Mouse (Mus musculus): ENCODE data around the gene Tshb. TPM values are rescaled to one million over a fixed set of nuclear protein-coding genes. Genes with fewer than 3 reads are reported as not detected.

Tshb gene
- polyA plus RNA-seq, 1 experiment from 2014 or later: 0.11 TPM

DNA sequence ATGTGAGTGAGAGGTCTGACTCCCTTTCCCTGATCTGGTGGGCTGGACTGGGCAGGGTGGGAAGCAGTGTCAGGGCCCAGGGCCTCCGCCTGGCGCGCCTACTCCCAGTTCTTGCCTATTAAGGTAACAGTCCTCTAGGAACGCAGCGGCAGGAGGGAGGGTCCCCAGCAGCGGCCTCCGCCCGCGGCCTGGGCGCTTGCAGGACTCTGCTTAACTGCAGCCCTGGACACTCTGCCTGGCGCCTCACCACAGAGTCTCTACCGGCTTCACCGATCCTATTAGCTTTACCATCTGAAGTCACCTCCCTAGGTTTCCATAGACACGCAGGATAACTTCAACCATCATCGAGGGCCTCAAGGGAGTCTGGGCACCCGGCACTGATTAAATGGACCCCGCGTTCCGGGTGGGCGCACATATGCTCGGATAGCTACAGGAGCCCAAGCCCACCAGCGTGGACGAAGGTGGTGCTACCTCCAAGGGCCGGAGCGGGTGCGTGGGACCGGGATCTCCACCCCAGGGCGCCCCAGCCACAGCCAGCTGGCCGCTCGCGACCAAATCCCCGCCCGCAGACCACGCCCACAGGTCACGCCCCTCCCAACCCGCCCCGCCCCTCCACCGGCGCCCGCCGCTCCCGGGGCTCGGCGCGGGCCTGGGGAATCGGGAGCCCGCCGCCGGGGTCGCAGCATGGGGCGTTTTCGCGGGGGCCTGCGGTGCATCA lies 48.0 kb downstream of the Tshb start, which contains the start of gene Tspan2:
Tspan2 (plus strand) TSS at position 217 of the 718 bp plus-strand sequence.
- Histone ChIP-seq H3K4me2 (ENCODE audit: low read depth, low read length) (peak within 1 kb of the TSS; percentile 62), H3K4me3 (ENCODE audit: low read length) (peak within 1 kb of the TSS; percentile 67), H3K9me3 (replicated peaks; ENCODE audit: control insufficient read depth, low read length) (no peaks in the 10 kb centered on the region), H3K36me3 (ENCODE audit: control insufficient read depth, insufficient read depth) (no peaks in the 10 kb centered on the region), H3K27me3 (ENCODE audit: control insufficient read depth, insufficient read depth, low read length) (no peaks in the 10 kb centered on the region), H3K27ac (ENCODE audit: low read length) (peak within 1 kb of the TSS; percentile 81), H3K4me1 (ENCODE audit: control insufficient read depth, insufficient read depth, low read length) (peaks cover 36% of the 10 kb centered on the region), H3K9ac (ENCODE audit: low read length) (peak within 1 kb of the TSS; percentile 82)
- peak; percentile 85 for ATAC-seq (replicated peaks; ENCODE audit: extremely low read depth, insufficient read depth, low FRiP score)
- WGBS: 1% methylated on average over 54 of the region's 54 CpGs

DNA sequence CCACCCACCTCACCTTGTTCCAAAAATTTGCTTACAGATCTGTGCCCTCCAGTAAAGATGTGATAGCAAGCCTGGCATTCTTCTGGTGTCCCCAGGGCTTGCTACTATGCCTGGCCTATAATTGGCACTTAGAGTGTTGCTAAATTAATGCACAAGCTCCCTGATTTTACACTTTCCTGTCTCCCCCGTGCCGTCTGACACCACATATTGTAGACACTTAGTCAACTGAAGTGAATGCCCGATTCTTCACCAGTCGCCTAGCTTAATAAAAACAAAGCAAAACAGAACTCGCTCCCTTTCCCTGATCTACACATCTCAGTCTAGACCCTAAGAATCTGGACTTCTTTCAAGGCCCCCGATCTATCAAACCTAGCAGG lies 48.6 kb downstream of the Tshb start:
- peaks cover 35% of the 10 kb centered on the region for H3K4me1 ChIP-seq (ENCODE audit: control insufficient read depth, insufficient read depth, low read length)
- no peaks in the 10 kb centered on the region for H3K9me3 ChIP-seq (replicated peaks; ENCODE audit: control insufficient read depth, low read length)
- H3K4me2 ChIP-seq (ENCODE audit: low read depth, low read length): peak overlapping the region; percentile 62
- H3K4me3 ChIP-seq (ENCODE audit: low read length): peak overlapping the region; percentile 67
- peak overlapping the region; percentile 81 for H3K27ac ChIP-seq (ENCODE audit: low read length)
- peak overlapping the region; percentile 82 for H3K9ac ChIP-seq (ENCODE audit: low read length)
- H3K27me3 ChIP-seq (ENCODE audit: control insufficient read depth, insufficient read depth, low read length): no peaks in the 10 kb centered on the region
- no peak for ATAC-seq (replicated peaks; ENCODE audit: extremely low read depth, insufficient read depth, low FRiP score)
- no peaks in the 10 kb centered on the region for H3K36me3 ChIP-seq (ENCODE audit: control insufficient read depth, insufficient read depth)
- WGBS: 13% methylated on average over 6 of the region's 6 CpGs

DNA sequence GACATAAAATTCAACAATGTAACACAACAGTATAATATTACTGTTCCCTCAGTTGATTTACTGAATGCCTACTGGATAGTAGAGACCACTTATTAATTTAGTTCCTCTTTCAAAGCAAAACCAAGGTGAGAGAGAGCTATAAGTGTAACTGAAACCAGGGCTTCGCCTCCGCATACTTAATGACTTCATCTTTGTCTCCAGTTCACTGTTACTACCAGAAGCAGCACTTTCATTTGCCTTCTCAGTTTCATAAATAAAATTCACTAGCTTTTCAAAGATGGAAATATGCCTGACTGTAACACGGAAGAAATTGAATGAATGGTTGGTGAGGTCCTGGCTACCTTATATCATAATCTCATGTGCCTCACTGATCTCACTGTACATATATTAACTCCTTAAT lies 49.5 kb downstream of the Tshb start:
- ATAC-seq (replicated peaks; ENCODE audit: extremely low read depth, insufficient read depth, low FRiP score): no peak
- WGBS: 87% methylated on average over 3 of the region's 3 CpGs
- H3K27ac ChIP-seq (ENCODE audit: low read length): no peak overlapping the region
- no peak overlapping the region for H3K4me3 ChIP-seq (ENCODE audit: low read length)
- H3K9me3 ChIP-seq (replicated peaks; ENCODE audit: control insufficient read depth, low read length): no peaks in the 10 kb centered on the region
- no peaks in the 10 kb centered on the region for H3K36me3 ChIP-seq (ENCODE audit: control insufficient read depth, insufficient read depth)
- peaks cover 27% of the 10 kb centered on the region for H3K4me1 ChIP-seq (ENCODE audit: control insufficient read depth, insufficient read depth, low read length)
- no peak overlapping the region for H3K4me2 ChIP-seq (ENCODE audit: low read depth, low read length)
- no peak overlapping the region for H3K9ac ChIP-seq (ENCODE audit: low read length)
- H3K27me3 ChIP-seq (ENCODE audit: control insufficient read depth, insufficient read depth, low read length): no peaks in the 10 kb centered on the region

DNA sequence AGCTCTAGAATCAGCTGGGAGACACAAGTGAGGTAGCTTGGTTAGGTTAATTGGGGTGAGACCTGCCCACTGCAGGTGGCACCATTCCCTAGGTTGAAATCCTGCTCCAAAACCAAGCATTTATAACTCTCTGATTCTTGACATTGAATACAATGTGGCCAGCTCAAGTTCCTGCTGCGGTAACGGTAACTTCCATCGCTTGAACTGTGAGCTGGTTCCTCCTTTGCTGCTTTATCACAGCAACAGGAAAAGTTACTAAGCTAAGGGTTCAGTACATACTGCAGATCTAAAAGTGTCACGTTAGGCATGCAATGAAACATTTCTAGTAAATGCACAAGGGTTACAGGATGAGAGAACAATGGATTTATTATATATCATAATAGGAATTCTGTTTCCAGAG lies 49.9 kb downstream of the Tshb start:
- no peak overlapping the region for H3K4me2 ChIP-seq (ENCODE audit: low read depth, low read length)
- H3K4me3 ChIP-seq (ENCODE audit: low read length): no peak overlapping the region
- ATAC-seq (replicated peaks; ENCODE audit: extremely low read depth, insufficient read depth, low FRiP score): no peak
- peaks cover 23% of the 10 kb centered on the region for H3K4me1 ChIP-seq (ENCODE audit: control insufficient read depth, insufficient read depth, low read length)
- no peak overlapping the region; the same call in 1 of the 2 replicates for H3K27ac ChIP-seq (ENCODE audit: low read length)
- H3K9ac ChIP-seq (ENCODE audit: low read length): no peak overlapping the region
- no peaks in the 10 kb centered on the region for H3K9me3 ChIP-seq (replicated peaks; ENCODE audit: control insufficient read depth, low read length)
- no peaks in the 10 kb centered on the region for H3K36me3 ChIP-seq (ENCODE audit: control insufficient read depth, insufficient read depth)
- WGBS: 74% methylated on average over 4 of the region's 4 CpGs
- no peaks in the 10 kb centered on the region for H3K27me3 ChIP-seq (ENCODE audit: control insufficient read depth, insufficient read depth, low read length)

DNA sequence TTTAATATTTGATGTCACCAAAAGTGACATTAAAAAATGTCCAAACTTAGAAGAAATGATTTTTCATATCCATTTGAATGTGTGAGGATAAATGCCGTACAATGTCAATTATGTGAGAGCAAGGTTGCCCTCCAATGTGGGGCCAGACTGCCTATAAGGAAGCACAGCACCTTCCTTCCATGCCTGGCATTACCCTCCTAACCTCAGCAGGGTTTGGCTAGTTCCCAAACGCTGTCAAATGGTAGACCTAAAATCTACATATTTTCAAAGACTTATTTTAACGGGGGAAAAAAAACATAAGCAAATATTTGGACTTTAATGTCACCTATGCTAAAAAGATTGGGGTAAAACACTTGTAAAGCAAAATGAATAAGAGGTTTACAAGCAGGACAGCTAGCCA lies 51.4 kb downstream of the Tshb start:
- WGBS: 61% methylated on average over 3 of the region's 3 CpGs
- ATAC-seq (replicated peaks; ENCODE audit: extremely low read depth, insufficient read depth, low FRiP score): no peak

DNA sequence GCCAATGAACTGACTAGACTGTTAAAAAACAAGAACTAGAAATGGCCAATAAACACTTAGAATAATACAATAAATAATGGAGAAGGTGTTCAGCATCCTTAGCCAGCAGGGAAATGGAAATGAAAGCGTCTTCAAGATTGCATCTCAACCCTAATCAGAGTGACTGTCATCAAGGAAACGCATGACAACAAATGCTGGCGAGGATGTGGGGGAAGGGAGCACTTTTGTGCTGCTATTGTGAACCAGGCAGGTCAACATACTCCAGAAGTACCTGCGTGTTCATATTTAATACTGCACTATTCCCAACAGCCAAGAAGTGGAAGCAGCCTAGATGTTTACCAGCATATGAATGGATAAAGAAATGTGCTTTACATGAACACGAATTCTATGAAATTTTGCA lies 53.1 kb downstream of the Tshb start:
- no peaks in the 10 kb centered on the region for H3K36me3 ChIP-seq (ENCODE audit: control insufficient read depth, insufficient read depth)
- no peak for ATAC-seq (replicated peaks; ENCODE audit: extremely low read depth, insufficient read depth, low FRiP score)
- H3K27ac ChIP-seq (ENCODE audit: low read length): no peak overlapping the region
- H3K27me3 ChIP-seq (ENCODE audit: control insufficient read depth, insufficient read depth, low read length): no peaks in the 10 kb centered on the region
- H3K4me2 ChIP-seq (ENCODE audit: low read depth, low read length): no peak overlapping the region
- no peak overlapping the region for H3K4me3 ChIP-seq (ENCODE audit: low read length)
- WGBS: 52% methylated on average over 5 of the region's 5 CpGs
- peaks cover 10% of the 10 kb centered on the region for H3K4me1 ChIP-seq (ENCODE audit: control insufficient read depth, insufficient read depth, low read length)
- H3K9me3 ChIP-seq (replicated peaks; ENCODE audit: control insufficient read depth, low read length): no peaks in the 10 kb centered on the region
- H3K9ac ChIP-seq (ENCODE audit: low read length): no peak overlapping the region

More for the DNA sequence above, 51.4 kb downstream of the Tshb start:
- H3K4me2 ChIP-seq (ENCODE audit: low read depth, low read length): no peak overlapping the region
- no peak overlapping the region for H3K4me3 ChIP-seq (ENCODE audit: low read length)
- H3K4me1 ChIP-seq (ENCODE audit: control insufficient read depth, insufficient read depth, low read length): peaks cover 16% of the 10 kb centered on the region
- H3K27ac ChIP-seq (ENCODE audit: low read length): no peak overlapping the region
- H3K9ac ChIP-seq (ENCODE audit: low read length): no peak overlapping the region
- H3K9me3 ChIP-seq (replicated peaks; ENCODE audit: control insufficient read depth, low read length): no peaks in the 10 kb centered on the region
- no peaks in the 10 kb centered on the region for H3K27me3 ChIP-seq (ENCODE audit: control insufficient read depth, insufficient read depth, low read length)
- no peaks in the 10 kb centered on the region for H3K36me3 ChIP-seq (ENCODE audit: control insufficient read depth, insufficient read depth)

Other genes with a start within 250 kb of the Tshb start
- 27.8 and 27.9 TPM in 2 replicates for gene Tspan2, start 48.2 kb downstream of the Tshb start, polyA plus RNA-seq (2015; fragmentation: Nextera tagmentation; extraction: Ambion mirVana)
- gene Sycp1, start 153.4 kb upstream of the Tshb start, polyA plus RNA-seq (2015; fragmentation: Nextera tagmentation; extraction: Ambion mirVana): not detected in 2 replicates
- gene Nr1h5, start 181.4 kb upstream of the Tshb start, polyA plus RNA-seq (2015; fragmentation: Nextera tagmentation; extraction: Ambion mirVana): 0.14 TPM in 1 of 2 replicates, not detected in the other
- gene Sike1, start 213.0 kb upstream of the Tshb start, polyA plus RNA-seq (2015; fragmentation: Nextera tagmentation; extraction: Ambion mirVana): 63.6 and 83.8 TPM in 2 replicates
- 271 and 302 TPM in 2 replicates for gene Csde1, start 237.7 kb upstream of the Tshb start, polyA plus RNA-seq (2015; fragmentation: Nextera tagmentation; extraction: Ambion mirVana)